Mouse (Mus musculus) olfactory bulb, adult 2 months (tissue): ENCODE results near the gene Phlda2.
"Not testable (repeated sequence)": the region's sequence is repeated elsewhere in the genome, so short reads cannot be mapped to it uniquely, and the experiment has no call there.

Source experiments
- CTCF ChIP-seq: fragments of 200-500 bp; IDR thresholded peaks from 2 replicates; pipeline ENCODE4 v1.5.1; 2012; ENCODE audit warnings: low read depth, mild to moderate bottlenecking, low read length, moderate library complexity; ENCODE audit not compliant: insufficient read depth
- POLR2A ChIP-seq: fragments of 200-500 bp; IDR thresholded peaks from 2 replicates; pipeline ENCODE4 v1.6.1; 2012; ENCODE audit warnings: mild to moderate bottlenecking, low read depth, low read length, moderate library complexity; ENCODE audit not compliant: insufficient read depth

GRCm38 (mm10) chr7:143538229-143538628 is 35.3 kb upstream of the Phlda2 start:
- not testable (repeated sequence) for TF ChIP-seq POLR2A, CTCF
